Mouse (Mus musculus): Measurements from ENCODE around the gene Olfr370.
"Not testable (repeated sequence)": the region's sequence is repeated elsewhere in the genome, so short reads cannot be mapped to it uniquely, and the experiment has no call there.

Olfr370 gene

DNA sequence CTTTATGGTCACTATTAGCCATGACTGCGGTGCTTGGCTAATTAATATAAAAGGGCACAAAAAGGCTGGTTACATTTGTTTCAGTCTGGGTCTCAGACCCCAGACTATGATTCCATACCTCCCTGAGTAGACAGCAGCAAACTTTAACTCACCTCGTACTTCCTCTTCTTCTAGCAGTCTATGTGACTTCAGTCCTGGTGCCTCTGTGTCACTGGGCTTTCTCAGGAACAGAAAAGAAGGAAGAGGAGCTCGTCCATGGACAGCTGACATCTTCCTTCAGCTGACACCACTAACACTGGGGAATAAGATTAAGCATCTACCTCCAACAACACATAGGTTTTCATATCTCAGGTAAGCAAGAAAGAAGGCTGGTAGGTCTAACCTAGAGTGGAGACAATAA, at the start of gene Olfr370:
Olfr370 (plus strand) TSS at position 45 of the 400 bp plus-strand sequence.
- DNase-seq: no peak

DNA sequence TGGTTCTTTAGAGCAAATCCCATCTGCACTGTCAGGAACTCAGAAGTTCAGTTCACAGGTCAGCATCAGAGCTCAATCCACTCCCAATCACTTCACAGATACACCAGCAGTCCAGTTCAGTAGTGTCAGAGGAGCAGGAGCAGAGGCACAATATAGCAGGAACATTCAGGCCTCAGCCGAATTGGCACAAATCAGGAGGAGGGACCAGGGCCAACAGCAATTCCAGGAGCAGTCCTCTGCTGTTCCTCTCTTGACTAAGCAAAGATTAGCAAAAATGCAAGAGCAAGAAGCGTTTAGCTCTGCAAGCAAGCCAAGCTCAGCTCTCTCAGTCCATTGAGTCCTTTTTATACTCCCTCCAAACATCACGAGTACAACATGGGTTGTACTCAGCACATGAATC, 23.9 kb upstream of the Olfr370 start:
- no peak for DNase-seq

DNA sequence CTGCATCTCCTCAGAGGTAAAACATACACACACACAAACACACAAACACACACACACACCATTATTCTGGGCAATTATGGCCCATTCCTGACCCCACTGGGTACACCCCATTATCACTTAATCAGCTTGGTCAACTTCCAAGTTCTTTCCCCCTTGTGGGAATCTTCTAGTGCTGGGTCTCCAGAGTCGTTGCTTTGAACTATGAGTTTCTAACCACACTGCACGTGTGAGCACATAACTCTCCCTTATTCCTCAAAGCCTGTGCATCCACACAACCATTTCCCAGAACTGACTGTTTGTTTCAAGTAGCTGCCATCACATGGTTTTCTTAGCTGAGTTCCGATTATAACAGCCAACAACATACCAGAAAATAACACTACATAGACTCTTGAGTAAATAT, 15.1 kb upstream of the Olfr370 start:
- no peak for DNase-seq

DNA sequence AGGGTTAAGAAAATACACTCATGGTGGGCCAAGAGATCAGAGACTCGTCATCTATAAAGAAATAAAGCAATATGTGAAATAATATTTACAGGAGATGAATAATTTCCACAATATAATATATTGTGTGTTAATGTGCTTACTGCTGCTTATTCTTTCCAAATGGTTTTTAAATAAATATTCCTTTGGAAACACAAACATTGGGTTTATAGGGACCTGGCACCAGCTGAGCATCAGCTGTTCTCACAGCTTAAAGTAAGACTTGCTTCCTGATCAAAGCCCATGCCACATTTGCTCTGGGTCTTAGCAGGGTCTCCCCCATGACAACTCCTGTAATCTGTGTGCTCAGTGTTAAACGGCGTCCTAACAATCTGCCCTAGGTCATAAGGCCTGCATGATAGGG, 14.7 kb upstream of the Olfr370 start:
- DNase-seq: not testable (repeated sequence)

DNA sequence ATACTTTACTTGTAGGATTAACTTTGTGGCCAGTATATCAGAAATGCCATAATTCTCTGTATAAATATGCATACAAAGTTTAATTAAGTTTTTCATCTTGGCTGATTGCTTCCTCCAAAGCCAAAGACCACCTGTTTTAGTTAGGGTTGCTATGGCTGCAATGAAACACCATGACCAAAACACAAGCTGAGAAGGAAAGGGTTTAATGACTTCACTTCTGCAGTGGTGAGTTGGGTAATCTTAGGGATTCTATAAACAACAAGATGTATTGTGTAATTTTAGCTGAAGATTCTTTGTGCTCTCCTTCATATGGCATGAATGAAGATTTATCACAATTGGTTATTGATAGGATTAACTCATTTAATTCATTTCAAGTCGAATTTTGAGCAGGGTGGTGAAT, 14.3 kb upstream of the Olfr370 start:
- no peak for DNase-seq

DNA sequence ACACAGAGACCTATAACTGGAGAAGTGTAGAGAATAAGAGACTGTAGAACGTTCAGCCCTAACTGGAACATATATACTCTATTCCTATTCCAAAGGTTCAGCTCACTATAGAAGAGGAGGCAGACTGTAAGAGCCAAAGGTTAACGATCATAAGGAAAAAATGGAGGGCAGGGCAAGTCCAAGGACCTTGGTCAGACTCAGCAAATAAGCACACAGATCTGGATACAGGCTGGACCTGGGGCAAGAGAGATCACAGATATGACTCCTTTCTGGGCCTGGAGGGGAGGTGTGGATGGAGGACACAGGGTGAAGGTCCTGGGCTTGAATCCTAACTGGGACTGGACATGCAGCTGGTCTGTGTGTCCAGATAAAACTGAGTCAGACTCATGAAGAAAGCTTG, 778 bp upstream of the Olfr370 start:
- DNase-seq: no peak

DNA sequence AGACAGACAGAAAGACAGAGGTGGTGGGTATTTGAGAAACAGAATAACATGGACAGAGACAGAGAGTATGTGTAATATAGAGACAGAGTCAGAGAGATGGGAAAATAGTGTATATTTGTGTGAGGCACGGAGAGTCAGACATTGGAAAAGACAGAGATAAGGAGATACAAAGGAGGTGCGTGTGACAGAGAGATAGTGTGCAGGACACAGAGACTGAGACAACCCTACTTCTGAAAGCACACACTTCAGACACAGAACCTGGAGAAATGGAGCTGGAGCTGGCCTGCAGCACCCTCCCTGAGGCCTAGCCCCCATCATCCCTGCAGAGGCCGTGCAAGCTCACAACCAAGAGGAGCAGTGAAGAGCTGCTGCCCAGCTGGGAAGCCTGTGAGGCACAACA, 27.1 kb downstream of the Olfr370 start:
- DNase-seq: no peak

DNA sequence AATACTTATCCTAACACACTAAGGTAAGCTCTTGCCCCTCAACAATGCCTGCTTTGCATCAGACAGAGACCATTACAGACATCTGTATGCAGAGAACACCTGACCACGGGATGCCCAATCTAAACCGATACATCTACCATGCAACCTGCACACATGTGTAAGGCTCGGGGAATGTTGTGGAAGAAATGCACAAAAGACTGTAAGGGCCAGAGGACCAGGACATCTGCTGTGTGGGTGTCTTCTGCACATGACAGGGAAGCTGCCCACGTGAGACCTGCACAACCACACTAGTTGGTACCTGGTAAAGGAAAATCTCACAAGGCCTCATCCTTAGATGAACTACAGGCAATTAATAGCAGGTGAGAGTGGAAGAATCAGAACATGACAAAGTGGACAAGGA, 27.7 kb downstream of the Olfr370 start:
- no peak for DNase-seq

DNA sequence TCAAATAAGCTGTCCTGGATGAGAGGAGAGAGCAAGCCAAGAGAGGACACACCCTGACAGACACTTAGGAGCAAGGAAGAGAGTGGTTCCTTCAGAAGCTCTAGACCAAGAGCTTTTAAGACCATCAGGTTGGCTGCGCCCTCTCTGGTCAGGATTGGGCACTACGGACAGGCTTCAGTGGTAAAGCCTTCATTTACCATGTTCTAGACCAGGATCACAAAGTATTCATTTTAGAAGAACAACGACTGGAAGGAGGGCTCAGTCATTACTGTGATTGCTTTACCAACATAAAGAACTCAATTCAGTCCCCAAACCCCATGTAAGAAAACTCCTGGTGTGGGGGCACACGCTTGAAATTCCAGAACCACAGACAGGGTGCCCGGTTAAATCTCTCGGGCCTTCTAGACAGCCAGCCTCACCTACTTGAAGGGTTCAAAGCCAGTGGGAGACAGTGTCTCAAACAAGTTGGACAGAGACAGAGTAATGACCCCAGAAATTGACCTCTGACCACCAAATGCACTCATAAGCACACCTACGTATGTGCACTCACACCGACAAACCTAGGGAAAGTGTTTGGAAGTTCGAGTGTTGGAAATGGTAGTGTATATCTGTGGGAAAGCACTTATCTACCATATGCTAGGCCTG, 30.3 kb downstream of the Olfr370 start:
- DNase-seq: peak; percentile 28 to 36

DNA sequence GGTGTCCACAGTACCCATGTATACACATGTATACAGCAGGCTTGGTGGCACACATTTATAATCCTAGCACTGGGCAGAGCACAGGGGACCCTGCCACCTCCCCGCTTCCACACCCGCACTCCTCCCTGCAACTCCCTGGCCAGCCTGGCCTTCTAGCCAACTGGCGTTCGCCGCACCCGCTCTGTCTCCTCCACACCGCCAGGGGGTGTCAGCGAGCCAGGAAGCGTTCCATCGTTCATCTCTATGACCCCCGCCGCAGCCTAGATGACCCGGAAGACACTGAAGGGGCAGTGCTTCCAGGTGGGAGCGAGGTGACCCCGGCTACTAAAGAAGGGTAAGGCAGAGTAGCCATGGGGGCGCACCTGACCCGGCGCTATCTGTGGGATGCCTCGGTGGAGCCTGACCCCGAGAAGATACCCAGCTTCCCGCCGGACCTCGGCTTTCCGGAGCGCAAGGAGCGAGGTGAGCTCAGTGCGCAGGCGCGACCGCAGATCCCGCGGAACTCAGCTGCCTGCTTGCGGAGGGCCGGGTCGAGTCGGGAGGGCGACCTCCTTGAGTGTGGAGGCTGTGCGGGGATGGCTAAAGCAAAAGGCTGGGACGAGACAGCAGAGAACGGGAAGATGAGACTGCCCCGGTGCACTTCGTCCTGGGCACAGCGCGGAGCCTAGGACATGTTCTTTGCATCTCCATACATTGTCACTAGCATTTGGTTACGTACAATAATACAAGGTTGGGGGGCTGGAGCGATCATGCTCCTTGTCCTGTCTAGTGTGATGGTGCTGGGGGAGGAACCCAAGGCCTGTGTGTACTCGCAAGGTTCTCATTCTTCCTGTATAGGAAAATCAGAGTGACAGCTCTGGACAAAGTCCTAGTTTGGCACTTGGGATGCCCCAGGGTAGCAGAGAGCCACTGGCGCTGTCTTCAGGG, 31.2 kb downstream of the Olfr370 start, which contains the start of gene Ndufb7:
Ndufb7 (plus strand) TSS at position 203 of the 927 bp plus-strand sequence.
- DNase-seq: peak; percentile 97 to 98

DNA sequence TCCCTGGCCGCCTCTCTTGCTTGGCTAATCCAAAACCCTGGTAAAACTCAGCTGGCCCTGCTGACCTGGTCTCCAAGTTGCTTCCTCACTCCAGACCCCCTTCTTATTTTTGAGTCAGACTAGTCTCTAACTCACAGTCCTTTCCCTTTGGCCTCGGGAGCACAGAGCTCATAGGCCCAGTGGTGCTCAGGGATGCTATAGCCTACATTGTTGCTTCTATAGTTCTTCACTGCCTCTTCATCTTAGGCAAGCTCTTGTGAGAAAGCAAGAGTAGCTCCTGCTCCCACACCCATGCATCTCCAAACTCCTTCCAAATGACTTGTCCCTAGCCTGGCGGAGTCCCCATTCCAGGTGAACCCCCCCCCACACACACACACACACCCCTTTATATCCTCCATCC, 32.1 kb downstream of the Olfr370 start:
- peak in 1 of 2 experiments; percentile 2 for DNase-seq

DNA sequence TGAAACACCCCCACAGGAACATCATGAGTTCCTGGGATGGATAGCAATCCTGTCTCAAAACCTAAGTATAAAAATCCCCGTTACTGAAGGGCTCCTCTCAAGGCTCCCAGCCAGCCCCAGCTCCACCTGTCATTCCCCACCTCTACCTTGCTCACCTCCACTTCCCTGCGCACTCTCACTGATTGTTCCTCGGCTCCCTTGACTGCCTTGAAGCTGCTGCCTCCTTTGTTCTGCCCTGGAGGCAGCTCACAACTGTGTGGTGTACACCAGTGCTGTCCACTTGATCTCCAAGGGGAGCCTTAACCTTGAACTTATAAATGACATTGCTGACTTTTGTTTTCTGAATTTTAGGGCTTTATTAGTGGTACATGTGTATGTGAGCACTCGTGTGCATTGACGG, 32.5 kb downstream of the Olfr370 start:
- peak in 1 of 2 experiments; percentile 7 for DNase-seq

DNA sequence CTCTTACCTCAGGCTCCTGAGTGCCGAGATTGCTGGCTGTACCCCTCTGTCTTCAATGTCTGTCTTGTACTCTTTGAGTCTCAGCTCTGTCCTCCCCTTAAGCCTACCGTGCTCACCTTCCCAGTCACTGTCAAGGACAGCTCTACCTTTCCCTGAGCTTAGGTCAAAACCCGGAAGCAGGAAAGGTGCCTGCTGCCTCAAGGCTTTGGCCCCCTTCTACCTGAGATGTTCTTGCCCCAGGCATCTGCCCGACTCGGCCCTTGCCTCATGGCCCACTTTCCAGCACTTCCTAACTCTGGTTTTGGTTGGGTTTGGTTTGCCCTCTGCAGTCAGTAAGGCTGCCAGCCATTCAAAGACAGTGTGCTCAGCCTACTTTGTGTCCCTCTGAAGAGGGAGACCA, 33.2 kb downstream of the Olfr370 start:
- peak in 1 of 2 experiments; percentile 6 for DNase-seq

DNA sequence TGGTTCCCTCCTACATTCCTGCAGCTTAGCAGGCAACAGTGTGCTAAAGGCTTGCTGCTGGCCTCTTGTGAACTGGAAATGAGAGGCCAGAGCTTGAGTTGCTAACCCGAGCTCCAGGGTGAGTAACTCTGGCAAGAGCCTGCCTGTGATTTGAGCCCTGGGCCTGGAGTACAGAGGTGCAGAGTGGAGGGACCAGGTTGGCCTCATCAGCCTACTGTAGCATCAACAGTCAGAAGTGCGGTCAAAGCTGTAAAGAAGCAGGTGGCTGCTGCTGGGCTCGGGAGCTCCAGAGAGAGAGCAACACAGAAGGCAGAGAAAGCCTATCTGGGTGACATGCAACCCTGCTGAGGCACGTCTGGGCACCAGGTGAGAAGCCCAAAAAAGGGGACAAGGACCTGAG, 33.6 kb downstream of the Olfr370 start:
- DNase-seq: peak in 1 of 2 experiments; percentile 8

DNA sequence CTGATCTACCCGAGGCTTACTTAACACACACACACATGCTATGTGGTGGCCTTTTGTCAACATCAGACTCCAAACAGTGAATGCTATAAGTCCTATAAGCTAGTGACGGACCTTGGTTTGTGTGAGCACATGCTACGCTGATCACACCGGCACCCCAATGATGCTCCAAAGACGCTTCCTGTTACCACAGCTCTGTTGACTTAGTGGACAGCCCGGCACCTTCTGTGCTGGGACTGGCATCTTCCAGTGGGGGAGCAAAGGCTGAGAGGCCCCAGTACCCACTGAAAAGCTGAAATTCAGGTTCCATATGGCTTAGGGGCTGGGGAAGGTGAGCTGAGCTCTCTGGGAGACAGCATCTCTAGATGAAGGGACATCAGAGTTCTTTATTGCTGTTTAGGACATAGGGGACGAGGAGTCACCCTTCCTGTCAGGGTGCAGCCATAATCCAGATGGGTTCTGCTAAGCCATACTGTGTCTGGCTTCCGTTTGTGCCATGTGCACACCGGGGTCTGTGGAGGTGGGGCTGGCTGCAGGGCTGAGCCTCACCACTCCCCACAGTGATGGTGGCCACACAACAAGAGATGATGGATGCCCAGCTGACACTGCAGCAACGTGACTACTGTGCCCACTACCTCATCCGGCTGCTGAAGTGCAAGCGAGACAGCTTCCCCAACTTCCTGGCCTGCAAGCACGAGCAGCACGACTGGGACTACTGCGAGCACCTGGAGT, 34.9 kb downstream of the Olfr370 start:
- peak in 1 of 2 experiments; percentile 2 for DNase-seq

DNA sequence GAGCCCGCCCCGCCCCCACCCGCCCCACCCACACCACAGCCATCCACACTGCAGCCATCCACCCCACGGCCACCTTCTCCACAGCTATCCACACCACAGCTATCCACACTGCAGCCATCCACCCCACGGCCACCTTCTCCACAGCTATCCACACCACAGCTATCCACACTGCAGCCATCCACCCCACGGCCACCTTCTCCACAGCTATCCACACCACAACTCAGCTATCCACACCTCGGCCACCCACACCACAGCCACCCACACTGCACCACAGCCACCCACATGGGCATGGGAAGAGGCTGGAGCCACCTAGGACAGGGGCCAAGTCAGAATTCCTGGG, 35.4 kb downstream of the Olfr370 start:
- not testable (repeated sequence) for DNase-seq

DNA sequence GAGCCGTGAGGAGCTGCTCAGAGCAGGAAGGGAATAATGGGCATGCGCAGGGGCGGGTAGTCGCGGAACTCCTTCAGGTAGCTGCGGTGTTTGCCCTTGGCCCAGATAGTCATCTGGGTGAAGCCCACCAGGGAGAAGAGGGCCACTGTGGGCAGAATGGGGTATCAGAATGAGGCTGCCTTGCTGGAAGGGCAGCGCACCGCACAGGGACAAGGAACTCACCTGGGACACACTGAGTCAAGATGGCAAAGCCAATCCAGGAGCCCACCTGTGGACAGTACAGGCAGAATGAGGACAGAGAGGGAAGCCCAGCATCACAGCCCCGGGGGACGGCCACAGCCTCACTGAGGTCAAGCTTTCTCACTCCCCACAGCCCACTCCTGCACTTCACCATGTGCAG, 36.2 kb downstream of the Olfr370 start:
- peak; percentile 3 to 6 for DNase-seq

DNA sequence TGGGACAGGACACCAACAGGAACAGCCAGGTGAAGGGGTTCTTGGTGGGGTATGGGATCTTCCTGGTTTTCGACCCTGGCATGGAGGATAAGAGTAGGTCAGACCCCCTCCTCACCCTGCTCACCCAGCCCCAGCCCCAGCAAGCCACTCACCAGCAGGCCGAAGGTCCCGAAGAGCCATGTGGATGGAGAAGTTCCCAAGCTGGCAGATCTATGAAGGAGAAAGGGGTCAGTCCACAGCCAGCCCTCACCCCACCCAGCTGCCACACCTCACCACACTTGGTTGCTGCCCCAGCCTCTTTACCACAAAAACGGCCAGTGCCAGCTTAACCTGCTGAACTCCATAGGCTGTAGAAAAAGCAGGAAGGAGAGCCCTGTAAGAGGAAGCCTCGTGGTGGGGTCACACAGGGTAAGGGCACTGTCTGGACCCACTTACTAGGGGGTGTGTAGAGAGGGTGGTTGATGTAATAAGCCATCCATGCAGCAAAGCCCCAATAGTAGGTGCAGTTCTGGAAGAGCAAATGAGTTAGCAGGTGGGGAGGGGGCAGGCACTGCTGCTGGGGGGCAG, 36.7 kb downstream of the Olfr370 start:
- no peak for DNase-seq

DNA sequence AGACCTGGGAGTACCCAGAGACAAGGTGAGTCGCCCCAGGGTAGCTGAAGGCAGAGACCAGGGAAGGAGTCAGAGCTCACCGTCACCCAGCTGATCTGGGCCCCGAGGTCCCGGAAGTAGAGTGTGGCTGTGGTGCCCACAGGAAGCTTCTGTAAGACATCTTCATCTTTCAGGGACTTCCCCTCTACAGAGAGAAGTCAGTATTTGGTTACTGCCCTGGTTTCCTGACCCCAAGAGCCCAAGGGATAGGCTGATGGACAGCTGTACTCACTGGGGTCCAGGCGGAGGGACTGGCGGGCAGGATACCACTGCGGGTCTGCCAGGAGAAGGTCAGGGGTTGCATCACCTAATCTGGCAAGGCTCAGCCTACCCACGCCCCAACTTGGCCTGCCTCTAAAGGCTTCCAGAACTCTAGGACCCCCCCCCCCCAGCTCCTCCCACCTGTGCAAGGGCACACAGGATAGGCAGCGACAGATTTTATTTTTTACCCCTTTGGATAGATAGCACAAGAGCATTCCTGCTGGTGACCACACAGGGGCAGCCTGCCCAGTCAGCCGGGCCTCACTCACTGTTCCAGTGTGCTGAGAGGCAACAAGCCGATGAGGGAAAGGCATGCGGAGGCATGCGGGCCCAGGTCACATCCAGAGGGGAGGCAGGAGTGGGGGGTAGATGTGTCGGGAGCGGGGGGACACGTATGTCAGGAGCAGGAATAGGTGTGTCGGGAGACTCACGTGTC, 37.7 kb downstream of the Olfr370 start:
- peak; percentile 20 to 22 for DNase-seq

DNA sequence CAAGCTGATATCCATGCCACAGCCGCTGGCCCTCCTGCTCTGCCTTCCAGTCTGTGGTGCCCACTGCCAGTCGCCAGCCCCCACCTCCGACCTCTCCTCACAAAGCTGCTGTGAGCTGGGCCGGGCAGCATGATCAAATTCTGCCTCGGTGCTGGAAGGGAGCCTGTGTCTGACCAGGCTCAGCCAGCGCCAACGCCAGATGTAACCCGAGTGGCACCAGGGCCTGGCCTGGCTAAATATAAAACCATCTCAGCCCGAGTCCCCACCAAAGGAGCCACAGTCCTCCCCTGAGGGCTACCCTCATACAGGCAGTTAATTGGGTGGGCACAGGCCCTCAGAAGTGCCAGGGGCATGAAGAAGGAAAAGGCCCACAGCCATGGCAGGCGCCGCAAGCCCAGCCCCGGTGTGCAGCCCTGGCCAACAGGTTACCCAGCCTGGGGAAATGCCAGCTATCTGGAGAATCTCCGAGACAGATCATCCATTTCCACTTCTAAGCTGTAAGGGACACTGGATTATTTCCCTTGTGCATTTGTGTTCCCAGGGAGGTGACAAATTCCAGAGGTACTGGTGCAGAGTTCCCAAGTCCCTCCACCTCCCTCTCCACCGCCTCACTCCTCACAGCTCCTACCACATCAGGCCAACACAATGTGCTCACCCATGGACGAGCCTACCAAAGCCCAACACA, 39.2 kb downstream of the Olfr370 start:
- peak; percentile 46 to 48 for DNase-seq

All from cerebellum, adult 18-20 months (tissue).